Mouse (Mus musculus) CD4-positive helper T cell, adult 2 months (primary cell): ENCODE measurements at regions not wholly inside any gene's neighbourhood (a gene's known extent, or its start where the extent isn't known, plus 50 kb on each side); places are given as distances from the start of the nearest gene placed in this dataset.

Experiments
- DNase-seq: peaks from one replicate; pipeline ENCODE4 v3.0.0-alpha.2; 2012; ENCODE audit warnings: low read depth, missing footprints, low spot score

DNA sequence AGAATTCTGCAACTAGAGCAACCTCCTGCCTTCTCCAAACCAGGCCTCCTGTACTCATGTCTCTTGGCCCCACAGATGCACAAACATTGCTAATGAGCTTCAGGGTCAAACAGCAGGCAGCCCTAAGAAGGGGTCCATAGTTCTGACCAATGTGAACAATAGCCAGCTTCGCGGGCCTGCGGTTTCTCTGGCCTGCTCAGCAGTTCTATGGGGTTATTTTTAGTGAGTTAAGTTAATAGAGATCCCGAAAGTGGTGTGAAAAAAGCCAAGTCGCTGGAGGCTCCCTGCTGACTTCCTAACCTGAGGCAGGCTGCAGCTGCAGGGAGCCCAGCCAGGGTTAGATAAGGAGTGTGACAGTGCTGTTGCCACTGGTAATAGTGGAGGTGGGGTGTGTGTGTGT, 106.6 kb downstream of the Pdcd6ip start:
- no peak for DNase-seq

DNA sequence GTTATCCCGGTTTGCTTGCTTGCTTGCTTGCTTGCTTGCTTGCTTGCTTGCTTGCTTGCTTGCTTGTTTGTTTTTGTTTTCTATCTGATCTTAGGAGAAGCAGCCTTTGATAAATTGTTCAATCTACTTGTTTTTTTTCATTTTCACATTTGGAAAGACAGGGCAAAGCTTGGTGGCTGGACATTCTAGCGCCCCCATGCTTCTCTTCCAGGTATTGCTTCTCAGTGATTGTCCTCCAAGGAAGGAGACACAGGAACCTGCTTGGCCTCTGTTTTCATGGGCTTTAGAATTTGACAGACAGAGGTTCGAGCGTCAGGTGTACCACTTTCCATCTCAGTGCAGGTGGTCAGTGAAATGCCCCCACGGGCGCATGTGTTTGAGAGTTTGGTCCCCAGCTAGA, 120.8 kb downstream of the Pdcd6ip start:
- no peak for DNase-seq

- DNase-seq: no peak
These were observed 121.6 kb downstream of the Pdcd6ip start for GRCm38 (mm10) chr9:113586477-113586876.

GRCm38 (mm10) chr9:113578221-113578620, 129.8 kb downstream of the Pdcd6ip start:
- no peak for DNase-seq

DNA sequence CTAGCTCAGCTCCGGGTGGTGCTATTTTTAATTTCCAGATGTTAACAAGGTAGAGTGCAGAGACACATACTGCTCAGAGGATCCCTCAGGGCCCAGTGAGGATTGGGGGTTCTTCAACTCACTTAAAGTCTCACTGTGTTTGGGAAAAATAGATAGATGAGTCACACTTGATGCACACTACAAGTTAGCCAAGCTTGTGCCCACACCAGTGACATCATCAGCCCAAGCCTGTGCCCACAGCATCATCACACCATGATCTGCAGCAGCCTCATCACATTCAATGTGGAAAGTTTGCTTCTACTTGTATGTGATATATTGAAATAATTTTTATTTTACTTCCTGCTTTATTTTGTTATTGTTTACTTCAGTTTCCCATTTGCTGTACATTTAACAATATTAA, 139.2 kb downstream of the Pdcd6ip start:
- DNase-seq: no peak

DNA sequence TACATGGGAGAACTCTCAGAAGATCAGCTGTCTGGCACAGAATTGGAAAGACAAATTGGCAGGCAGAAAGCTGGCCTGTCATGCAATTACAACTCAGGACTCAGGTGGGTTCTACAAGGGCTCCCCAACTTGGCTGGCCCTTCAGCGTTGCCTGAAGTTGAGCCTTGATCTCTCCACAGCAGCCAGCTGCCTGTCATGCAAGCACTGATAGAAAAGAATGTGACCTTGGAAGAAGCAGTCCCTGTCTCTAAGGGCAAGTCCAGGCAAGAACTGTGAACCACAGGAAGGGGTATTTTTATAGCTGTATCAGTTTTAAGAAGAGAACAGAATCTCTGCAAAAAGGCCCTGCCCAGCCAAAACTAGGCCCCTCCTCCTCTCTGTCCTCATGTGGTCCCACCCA, 140.4 kb downstream of the Pdcd6ip start:
- no peak for DNase-seq

DNA sequence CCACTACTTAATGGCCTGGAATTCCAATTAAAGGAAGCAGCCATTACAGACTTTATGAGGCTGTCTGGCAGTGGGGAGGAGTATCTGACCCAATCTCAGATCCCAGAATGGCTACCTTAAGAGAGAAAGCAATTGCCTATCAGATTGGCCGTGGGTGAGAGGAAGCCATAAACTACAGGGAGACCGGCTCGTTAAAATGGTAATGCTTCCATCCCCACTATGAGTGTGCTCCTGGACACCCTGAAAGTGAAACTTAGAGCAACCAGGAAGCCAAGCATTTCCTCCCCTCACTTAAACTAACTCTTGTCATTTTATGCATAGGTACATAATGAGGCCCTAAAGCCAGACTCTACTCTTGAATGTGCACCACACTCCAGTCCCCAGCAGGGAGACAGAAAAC, 141.4 kb downstream of the Pdcd6ip start:
- DNase-seq: no peak

DNA sequence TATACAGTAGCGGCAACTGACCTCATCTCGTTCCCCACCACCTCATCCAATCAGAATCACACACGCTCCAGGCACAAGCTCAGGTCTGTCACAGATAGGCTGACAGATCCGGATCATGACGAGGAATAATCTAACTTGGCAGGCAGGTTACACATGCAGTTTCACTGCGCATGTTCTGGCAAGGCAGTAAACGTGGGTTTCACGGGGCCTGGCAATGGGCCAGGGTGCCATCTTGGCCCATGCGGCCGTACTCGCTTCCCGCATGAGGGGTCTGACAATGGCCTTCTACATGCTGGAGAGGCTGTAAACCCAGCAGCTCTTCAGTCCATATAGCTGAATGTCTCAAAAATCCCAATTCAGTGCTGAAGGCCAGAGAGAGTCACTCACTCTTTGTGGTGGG, 154.1 kb downstream of the Pdcd6ip start:
- no peak for DNase-seq

- DNase-seq: no peak
These were observed 160.6 kb downstream of the Pdcd6ip start for GRCm38 (mm10) chr9:113547458-113547857.

DNA sequence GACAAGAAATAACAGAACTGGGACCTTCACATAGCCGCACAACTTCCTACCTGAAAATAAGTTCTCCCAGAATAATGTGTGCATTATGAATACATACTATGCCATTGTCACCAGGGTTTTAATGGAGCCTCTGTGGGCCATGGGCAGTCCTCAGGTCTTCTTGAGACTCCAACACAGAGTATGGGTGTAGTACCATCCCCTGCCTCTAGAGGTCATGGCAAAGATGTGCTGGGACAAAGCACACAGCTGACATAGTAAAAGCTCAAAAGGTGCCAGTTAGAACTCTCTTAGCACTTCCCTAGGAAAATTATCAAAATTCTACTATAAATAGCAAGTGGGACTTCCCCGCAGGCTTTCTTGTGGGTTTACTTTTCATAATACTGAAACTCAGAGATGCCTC, 179.5 kb downstream of the Pdcd6ip start:
- no peak for DNase-seq

DNA sequence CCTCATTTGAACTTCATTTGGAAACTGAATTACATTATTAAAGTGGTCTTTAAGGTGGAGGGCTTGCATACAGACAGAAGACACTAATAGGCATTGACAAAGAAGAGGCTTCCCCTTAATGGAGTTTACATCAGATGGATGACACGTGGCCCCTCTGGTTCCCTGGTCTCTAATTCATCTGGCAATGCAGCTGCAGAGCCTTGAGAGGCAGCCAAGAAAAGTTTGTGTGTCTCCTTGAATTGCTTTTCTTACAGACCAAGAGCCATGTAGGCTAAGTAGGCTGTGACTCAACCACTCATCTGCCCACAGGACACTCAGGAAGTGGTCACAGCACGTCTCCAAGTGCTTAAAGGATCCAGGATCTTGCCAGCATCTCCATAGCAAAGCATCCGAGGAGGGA, 183.8 kb downstream of the Pdcd6ip start:
- no peak for DNase-seq

GRCm38 (mm10) chr9:113523173-113523572, 184.9 kb downstream of the Pdcd6ip start:
- no peak for DNase-seq

DNA sequence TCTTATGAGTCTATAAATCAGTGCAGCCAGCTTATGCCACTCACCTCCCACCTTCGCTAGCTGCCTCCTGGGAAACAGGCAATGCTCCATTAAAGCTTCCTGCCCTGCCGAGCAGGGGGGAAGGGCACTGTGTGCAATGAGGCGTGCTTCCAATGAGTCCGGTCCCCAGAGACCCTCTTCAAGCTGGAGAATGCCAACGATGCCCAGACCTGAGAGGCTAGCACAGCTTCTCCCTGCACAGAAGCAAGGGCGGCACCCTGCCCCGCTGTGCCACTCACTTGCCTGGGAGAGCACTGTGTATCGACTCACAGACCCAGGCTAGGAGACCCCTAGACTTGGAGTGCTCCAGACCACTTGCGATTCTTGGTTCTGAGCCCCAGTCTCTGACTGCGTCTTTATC, 188.3 kb downstream of the Pdcd6ip start:
- no peak for DNase-seq

GRCm38 (mm10) chr9:113518482-113518881, 189.6 kb downstream of the Pdcd6ip start:
- DNase-seq: no peak

GRCm38 (mm10) chr9:113517756-113518155, 190.3 kb downstream of the Pdcd6ip start:
- no peak for DNase-seq

- DNase-seq: no peak
These were observed 192.4 kb downstream of the Pdcd6ip start for GRCm38 (mm10) chr9:113515703-113516020.

- no peak for DNase-seq
These were observed 193.0 kb downstream of the Pdcd6ip start for GRCm38 (mm10) chr9:113514846-113515702.

DNA sequence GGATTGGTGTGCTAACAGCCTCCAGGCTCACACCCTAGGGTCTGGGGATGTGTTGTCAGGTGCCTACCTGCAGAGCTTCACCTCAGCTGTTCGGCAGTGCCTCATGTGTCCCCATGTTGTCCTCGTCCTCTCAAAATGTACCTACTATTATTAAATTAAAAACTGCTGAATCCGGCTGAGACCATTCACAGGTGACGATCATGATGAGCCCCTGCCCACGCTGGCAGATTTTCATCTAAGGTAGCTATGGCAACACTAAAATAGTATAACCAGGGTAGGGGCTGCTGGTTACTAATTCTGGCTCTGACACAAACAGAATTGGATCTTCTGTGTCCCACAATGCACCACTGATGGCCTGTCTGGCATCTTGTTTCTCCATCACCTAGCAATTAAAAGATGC, 196.8 kb downstream of the Pdcd6ip start:
- no peak for DNase-seq

GRCm38 (mm10) chr9:113509368-113509767, 198.7 kb downstream of the Pdcd6ip start:
- DNase-seq: no peak

DNA sequence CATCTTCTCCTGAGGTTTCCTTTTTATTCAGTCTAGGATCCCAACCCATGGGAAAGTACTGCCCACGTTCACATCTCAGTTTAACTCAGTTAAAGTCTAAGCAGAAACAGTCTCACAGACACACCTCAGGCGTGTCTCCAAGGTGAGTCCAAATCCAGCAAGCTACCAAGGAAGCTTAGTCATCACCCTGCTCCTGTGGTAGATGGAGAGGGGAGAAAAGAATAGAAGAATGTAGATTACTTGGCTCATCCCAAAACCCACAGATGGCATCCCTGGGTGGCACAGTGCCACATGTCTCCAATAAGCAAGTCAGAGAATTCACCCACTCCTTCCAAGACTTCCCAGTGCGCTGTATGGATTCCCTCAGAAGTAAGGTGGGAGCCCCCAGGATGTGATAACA, 199.2 kb downstream of the Pdcd6ip start:
- no peak for DNase-seq

- no peak for DNase-seq
These were observed 200.2 kb downstream of the Pdcd6ip start for GRCm38 (mm10) chr9:113507561-113508460.

DNA sequence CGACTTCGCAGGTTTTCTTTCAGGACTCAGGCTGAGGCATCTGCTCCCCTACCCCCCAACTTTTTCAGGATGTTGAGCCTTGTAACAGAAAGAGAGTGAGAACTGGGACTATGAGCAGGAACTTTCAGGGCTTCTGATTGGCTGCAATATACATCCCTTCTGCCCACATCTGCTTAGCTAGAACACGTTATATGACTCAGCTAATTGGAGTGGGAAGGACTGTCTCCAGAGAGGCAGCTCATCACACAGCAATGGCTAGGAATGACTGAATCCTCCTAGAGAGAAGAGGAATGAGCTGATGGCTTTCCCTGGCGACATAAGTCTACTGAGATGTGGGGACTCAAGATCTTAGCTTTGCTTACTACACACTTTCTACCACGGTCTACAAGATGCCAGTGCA, 208.8 kb downstream of the Pdcd6ip start:
- DNase-seq: no peak

DNA sequence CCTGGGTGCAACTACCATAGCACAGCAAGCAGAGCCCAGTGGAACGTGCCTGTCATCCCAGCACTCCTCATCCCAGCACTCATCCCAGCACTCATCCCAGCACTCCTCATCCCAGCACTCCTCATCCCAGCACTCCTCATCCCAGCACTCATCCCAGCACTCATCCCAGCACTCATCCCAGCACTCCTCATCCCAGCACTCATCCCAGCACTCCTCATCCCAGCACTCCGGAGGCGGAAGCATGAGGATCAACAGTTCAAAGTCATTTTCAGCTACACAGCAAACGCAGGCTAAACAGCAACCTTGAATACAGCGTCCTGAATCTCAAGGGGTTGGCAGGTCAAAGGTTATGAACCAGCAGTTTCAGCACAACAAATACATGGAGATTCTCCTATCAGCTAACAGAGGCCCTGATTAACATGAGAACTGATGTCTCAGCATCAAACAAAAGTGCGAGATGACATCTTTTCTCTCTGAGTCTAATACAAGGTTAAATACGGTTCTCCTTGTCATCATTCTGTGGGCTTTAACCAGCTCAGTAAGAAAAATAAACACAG, 211.8 kb downstream of the Pdcd6ip start:
- DNase-seq: no peak
